Mouse (Mus musculus): Measurements from ENCODE around the gene Vstm4. TPM values are rescaled to one million over a fixed set of nuclear protein-coding genes. Genes with fewer than 3 reads are reported as not detected.

Gene Vstm4
- total and polyA plus RNA-seq, 2 experiments from 2014 or later, result 9.2 to 11.4 TPM

DNA sequence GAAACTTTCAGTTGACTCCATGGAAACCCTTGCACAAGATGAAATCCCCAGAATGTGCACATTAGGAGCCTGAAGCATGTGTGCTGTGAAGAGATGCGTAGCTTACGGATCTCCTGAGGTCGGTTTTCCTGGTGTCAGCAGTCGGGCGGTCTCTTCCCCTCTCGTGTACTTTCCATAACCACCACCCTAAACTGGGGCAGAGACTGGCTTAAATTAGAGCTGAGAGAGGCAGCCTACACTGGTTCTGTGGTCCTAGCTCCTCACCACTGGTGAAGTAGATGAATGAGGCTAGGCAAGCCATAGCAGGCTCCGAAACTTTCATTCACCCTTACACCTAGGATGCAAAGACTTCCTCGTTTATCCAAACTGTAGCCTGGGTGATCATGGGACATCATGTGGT, 75.7 kb downstream of the Vstm4 start:
- no peaks in the 10 kb centered on the region for H3K4me1 ChIP-seq (ENCODE audit: insufficient read depth, low read length)
- H3K36me3 ChIP-seq (ENCODE audit: insufficient read depth, low read length), result no peaks in the 10 kb centered on the region
- 86% methylated on average over 8 of the region's 8 CpGs for WGBS

DNA sequence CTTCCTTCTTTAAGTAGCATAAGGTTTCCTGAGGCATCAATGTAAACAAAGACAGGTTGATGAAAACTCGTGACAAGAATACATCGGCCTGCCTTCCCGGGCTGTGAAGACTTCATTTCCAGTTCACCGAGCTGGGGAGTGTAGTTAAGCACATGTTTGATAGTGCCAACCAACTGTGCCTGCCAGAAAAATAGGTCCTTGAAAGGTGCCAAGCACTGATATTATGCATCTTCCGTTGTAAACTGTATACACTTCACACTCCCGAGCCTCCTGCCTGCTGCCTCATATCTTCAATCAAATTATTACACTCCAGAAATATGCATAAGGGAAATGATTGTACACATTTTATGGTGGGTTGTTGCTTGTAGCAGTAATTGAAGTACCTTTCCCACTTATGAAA, 77.5 kb downstream of the Vstm4 start:
- ATAC-seq (ENCODE audit: low FRiP score), result no peak
- Histone ChIP-seq H3K36me3 (ENCODE audit: insufficient read depth, low read length) (no peaks in the 10 kb centered on the region), H3K4me1 (ENCODE audit: insufficient read depth, low read length) (no peaks in the 10 kb centered on the region), H3K27ac (ENCODE audit: low read depth, low read length) (no peak overlapping the region), H3K27me3 (ENCODE audit: insufficient read depth, low read length) (no peaks in the 10 kb centered on the region), H3K4me3 (ENCODE audit: low read depth, low read length) (no peak overlapping the region), H3K4me2 (ENCODE audit: low read depth, low read length, poor library complexity, severe bottlenecking) (no peak overlapping the region), H3K9ac (replicated peaks; ENCODE audit: low read length, poor library complexity, severe bottlenecking) (no peak overlapping the region), H3K9me3 (ENCODE audit: low read length) (no peaks in the 10 kb centered on the region)
- no peak for TF ChIP-seq CTCF (IDR thresholded peaks at IDR 0.05)
- WGBS, result 74% methylated on average over 6 of the region's 6 CpGs
- DNase-seq (ENCODE audit: low spot score), result no peak

More for the DNA sequence above, 75.7 kb downstream of the Vstm4 start:
- DNase-seq (ENCODE audit: low spot score) (no peak), ATAC-seq (ENCODE audit: low FRiP score) (no peak)
- no peak overlapping the region for H3K4me3 ChIP-seq (ENCODE audit: low read depth, low read length)
- no peak overlapping the region for H3K9ac ChIP-seq (replicated peaks; ENCODE audit: low read length, poor library complexity, severe bottlenecking)
- H3K4me2 ChIP-seq (ENCODE audit: low read depth, low read length, poor library complexity, severe bottlenecking), result no peak overlapping the region
- H3K9me3 ChIP-seq (ENCODE audit: low read length), result no peaks in the 10 kb centered on the region
- TF ChIP-seq CTCF (IDR thresholded peaks at IDR 0.05), result no peak
- no peaks in the 10 kb centered on the region for H3K27me3 ChIP-seq (ENCODE audit: insufficient read depth, low read length)
- H3K27ac ChIP-seq (ENCODE audit: low read depth, low read length), result no peak overlapping the region

GRCm38 (mm10) chr14:32939217-32939616, 82.7 kb downstream of the Vstm4 start:
- Histone ChIP-seq H3K4me2 (ENCODE audit: low read depth, low read length, poor library complexity, severe bottlenecking) (no peak overlapping the region), H3K27ac (ENCODE audit: low read depth, low read length) (no peak overlapping the region), H3K4me1 (ENCODE audit: insufficient read depth, low read length) (no peaks in the 10 kb centered on the region), H3K9me3 (ENCODE audit: low read length) (no peaks in the 10 kb centered on the region), H3K36me3 (ENCODE audit: insufficient read depth, low read length) (no peaks in the 10 kb centered on the region), H3K27me3 (ENCODE audit: insufficient read depth, low read length) (no peaks in the 10 kb centered on the region), H3K4me3 (ENCODE audit: low read depth, low read length) (no peak overlapping the region), H3K9ac (replicated peaks; ENCODE audit: low read length, poor library complexity, severe bottlenecking) (no peak overlapping the region)
- 96% methylated on average over 5 of the region's 5 CpGs for WGBS
- TF ChIP-seq CTCF (IDR thresholded peaks at IDR 0.05), result no peak
- no peak for ATAC-seq (ENCODE audit: low FRiP score)
- no peak for DNase-seq (ENCODE audit: low spot score)

DNA sequence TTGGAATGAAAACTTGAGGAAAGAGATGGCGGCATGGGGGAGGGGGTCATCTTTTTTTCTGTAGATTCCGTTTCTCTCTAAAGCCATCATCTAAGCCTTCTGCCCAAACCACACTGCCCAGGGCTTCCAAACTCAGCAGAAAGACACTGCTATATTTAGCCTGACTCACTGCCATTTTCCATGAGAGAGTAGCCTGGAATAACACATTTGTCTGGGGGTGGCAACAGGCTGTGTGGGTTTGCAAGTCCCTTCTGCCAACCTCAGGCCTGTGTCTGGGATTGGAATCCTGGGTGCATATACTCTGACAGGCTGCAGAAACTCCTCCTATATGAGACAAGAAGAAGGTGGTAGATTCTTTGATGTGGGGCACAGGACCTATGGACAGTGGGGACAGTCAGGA, 91.0 kb downstream of the Vstm4 start:
- 87% methylated on average over 2 of the region's 2 CpGs for WGBS
- no peaks in the 10 kb centered on the region for H3K36me3 ChIP-seq (ENCODE audit: insufficient read depth, low read length)
- no peak overlapping the region for H3K4me2 ChIP-seq (ENCODE audit: low read depth, low read length, poor library complexity, severe bottlenecking)
- H3K9me3 ChIP-seq (ENCODE audit: low read length), result no peaks in the 10 kb centered on the region
- H3K27ac ChIP-seq (ENCODE audit: low read depth, low read length), result no peak overlapping the region
- TF ChIP-seq CTCF (IDR thresholded peaks at IDR 0.05), result no peak
- no peak overlapping the region for H3K9ac ChIP-seq (replicated peaks; ENCODE audit: low read length, poor library complexity, severe bottlenecking)
- ATAC-seq (ENCODE audit: low FRiP score) (no peak), DNase-seq (ENCODE audit: low spot score) (no peak)
- no peak overlapping the region for H3K4me3 ChIP-seq (ENCODE audit: low read depth, low read length)
- H3K4me1 ChIP-seq (ENCODE audit: insufficient read depth, low read length), result no peaks in the 10 kb centered on the region
- H3K27me3 ChIP-seq (ENCODE audit: insufficient read depth, low read length), result no peaks in the 10 kb centered on the region

- Histone ChIP-seq H3K9ac (replicated peaks; ENCODE audit: low read length, poor library complexity, severe bottlenecking) (no peak overlapping the region), H3K27ac (ENCODE audit: low read depth, low read length) (no peak overlapping the region), H3K4me1 (ENCODE audit: insufficient read depth, low read length) (no peaks in the 10 kb centered on the region), H3K4me2 (ENCODE audit: low read depth, low read length, poor library complexity, severe bottlenecking) (no peak overlapping the region), H3K4me3 (ENCODE audit: low read depth, low read length) (no peak overlapping the region), H3K27me3 (ENCODE audit: insufficient read depth, low read length) (no peaks in the 10 kb centered on the region), H3K9me3 (ENCODE audit: low read length) (no peaks in the 10 kb centered on the region), H3K36me3 (ENCODE audit: insufficient read depth, low read length) (no peaks in the 10 kb centered on the region)
- no peak for TF ChIP-seq CTCF (IDR thresholded peaks at IDR 0.05)
- DNase-seq (ENCODE audit: low spot score) (peak; percentile 44), ATAC-seq (ENCODE audit: low FRiP score) (no peak)
- 58% methylated on average over 20 of the region's 20 CpGs for WGBS
These were observed 94.1 kb downstream of the Vstm4 start for GRCm38 (mm10) chr14:32950312-32951301.

DNA sequence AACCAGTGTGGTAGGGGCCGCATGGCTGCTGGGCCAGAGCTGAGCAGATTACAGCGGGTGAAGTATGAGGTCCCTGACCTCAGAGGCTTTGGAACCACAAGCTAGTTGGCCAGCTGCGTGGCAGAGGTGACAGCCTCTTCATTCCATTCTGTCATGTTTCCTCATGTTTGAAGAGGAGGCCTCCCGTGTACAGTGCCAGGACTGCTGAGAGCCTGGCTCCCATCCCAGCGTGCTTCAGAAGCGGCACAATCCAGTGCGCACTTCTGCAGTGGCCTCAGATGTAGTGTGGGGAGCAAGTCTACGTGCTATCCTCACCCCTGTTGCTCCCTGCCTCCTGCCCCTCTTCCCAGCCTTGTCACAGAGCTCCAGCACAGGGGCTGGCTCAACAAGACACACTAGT, 99.9 kb downstream of the Vstm4 start:
- Histone ChIP-seq H3K27ac (ENCODE audit: low read depth, low read length) (no peak overlapping the region), H3K4me1 (ENCODE audit: insufficient read depth, low read length) (no peaks in the 10 kb centered on the region), H3K9ac (replicated peaks; ENCODE audit: low read length, poor library complexity, severe bottlenecking) (no peak overlapping the region), H3K4me2 (ENCODE audit: low read depth, low read length, poor library complexity, severe bottlenecking) (no peak overlapping the region), H3K36me3 (ENCODE audit: insufficient read depth, low read length) (no peaks in the 10 kb centered on the region), H3K9me3 (ENCODE audit: low read length) (no peaks in the 10 kb centered on the region), H3K27me3 (ENCODE audit: insufficient read depth, low read length) (0 out of 2 replicates have a peak, but pooled peaks cover 3% of the 10 kb centered on the region), H3K4me3 (ENCODE audit: low read depth, low read length) (no peak overlapping the region)
- WGBS, result 79% methylated on average over 8 of the region's 8 CpGs
- DNase-seq (ENCODE audit: low spot score) (peak; percentile 58), ATAC-seq (ENCODE audit: low FRiP score) (no peak)
- no peak for TF ChIP-seq CTCF (IDR thresholded peaks at IDR 0.05)
